Mouse (Mus musculus) heart, embryonic 11.5 days (tissue): Measurements from ENCODE around the gene Prdx2. TPM values are rescaled to one million over a fixed set of nuclear protein-coding genes. Genes with fewer than 3 reads are reported as not detected.

Experiments used
- ATAC-seq: fragments of 200-750 bp; cut with Nextera tagmentation; replicated peaks from 2 replicates; pipeline ENCODE4 v1.8.0; 2017; ENCODE audit warnings: moderate library complexity; ENCODE audit not compliant: insufficient number of reproducible peaks, low FRiP score, low TSS enrichment
- H3K27ac ChIP-seq: fragments of 300-500 bp; sonication (generic); 2 replicates; pipeline ENCODE4 v1.5.1; 2014; ENCODE audit warnings: mild to moderate bottlenecking, low read depth, low read length
- H3K27me3 ChIP-seq: fragments of 300-500 bp; sonication (generic); 2 replicates; pipeline ENCODE4 v1.6.1; 2014; ENCODE audit warnings: mild to moderate bottlenecking, low read length, mixed read lengths; ENCODE audit not compliant: control insufficient read depth, insufficient read depth
- H3K36me3 ChIP-seq: fragments of 300-500 bp; sonication (generic); 2 replicates; pipeline ENCODE4 v1.6.1; 2014; ENCODE audit warnings: mild to moderate bottlenecking, low read length, moderate library complexity, mixed read lengths; ENCODE audit not compliant: control insufficient read depth, insufficient read depth
- H3K4me1 ChIP-seq: fragments of 300-500 bp; sonication (generic); 2 replicates; pipeline ENCODE4 v1.6.1; 2014; ENCODE audit warnings: low read length; ENCODE audit not compliant: control insufficient read depth, insufficient read depth
- H3K4me2 ChIP-seq: fragments of 300-500 bp; sonication (generic); 2 replicates; pipeline ENCODE4 v1.6.1; 2014; ENCODE audit warnings: mild to moderate bottlenecking, moderate library complexity
- H3K4me3 ChIP-seq: fragments of 300-500 bp; sonication (generic); 2 replicates; pipeline ENCODE4 v1.5.1; 2014; ENCODE audit warnings: low read depth, low read length
- H3K9ac ChIP-seq: fragments of 300-500 bp; sonication (generic); 2 replicates; pipeline ENCODE4 v1.6.1; 2014; ENCODE audit warnings: mild to moderate bottlenecking, low read depth, low read length, moderate library complexity
- H3K9me3 ChIP-seq: fragments of 300-500 bp; sonication (generic); replicated peaks from 2 replicates; pipeline ENCODE4 v1.6.1; 2016; ENCODE audit warnings: low read length; ENCODE audit not compliant: control insufficient read depth
- WGBS: fragments of 180-500 bp; shearing (Covaris S2); extraction: QIAGEN DNeasy Blood & Tissue Kit; methylation state at CpG from one replicate; pipeline ENCODE4 v1.1.7; 2014; ENCODE audit not compliant: insufficient replicate concordance; 5-methylcytosine and 5-hydroxymethylcytosine counted together
- polyA plus RNA-seq: library from polyadenylated mRNA; unstranded; fragments of >200 nt; fragmentation: Nextera tagmentation; extraction: Ambion mirVana; gene quantifications from 2 replicates; pipeline ENCODE4 v1.2.1, GENCODE M21; 2014

Gene Prdx2
- 862 and 992 TPM in 2 replicates for polyA plus RNA-seq

DNA sequence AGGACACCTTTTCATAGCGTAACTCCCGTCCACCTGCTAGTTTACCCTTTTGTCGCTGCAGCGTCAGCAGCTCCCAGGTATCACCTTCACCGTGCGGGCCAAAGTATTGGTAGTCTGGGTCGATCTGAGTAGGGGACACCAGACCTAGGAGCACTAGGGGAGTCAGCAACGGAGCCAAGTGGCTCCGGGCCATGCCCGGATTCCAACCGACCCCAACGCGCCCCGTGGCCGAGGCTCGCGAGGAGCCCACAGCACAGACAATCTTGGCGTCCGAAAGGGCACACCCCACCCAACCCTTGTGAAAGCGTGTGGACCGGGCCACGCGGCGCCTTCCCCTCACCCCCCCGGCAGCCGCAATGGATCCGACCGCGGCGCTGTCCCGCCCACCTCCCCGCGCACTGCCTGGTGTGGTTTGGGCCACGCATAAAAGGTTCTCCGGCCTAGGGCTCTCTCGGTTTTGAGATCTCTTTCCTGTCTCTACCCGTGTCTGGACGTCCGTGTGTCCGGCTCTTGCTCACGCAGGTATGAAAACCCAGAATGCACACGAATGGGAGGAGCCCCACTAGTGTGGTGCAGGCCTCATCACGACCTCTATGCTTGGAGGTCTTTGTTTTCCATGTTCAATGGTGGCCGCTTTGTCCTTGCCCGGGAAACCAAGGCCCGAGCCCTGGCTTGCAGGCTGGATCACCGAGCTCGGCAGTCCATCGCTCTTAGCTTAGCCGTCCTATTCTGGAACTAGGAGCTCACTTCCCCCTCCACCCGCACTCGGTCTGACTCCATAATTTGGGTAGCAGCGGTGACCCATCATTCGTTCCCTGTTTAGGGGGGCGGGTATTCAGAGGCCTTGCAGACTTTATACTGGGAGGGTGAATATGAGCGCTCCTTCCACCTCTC lies at the start of gene Prdx2, which contains the start of the genes Gm49661 and Rnaseh2a:
Prdx2 (plus strand) TSS at position 347 of the 894 bp plus-strand sequence.
Gm49661 (minus strand) TSS at position 193 of the 894 bp plus-strand sequence.
Rnaseh2a (minus strand) TSS at position 527 of the 894 bp plus-strand sequence.
- peak; percentile 64 for ATAC-seq
- WGBS, result under 1% methylated on average over 56 of the region's 56 CpGs
- peaks cover 12% of the 10 kb centered on the region for H3K36me3 ChIP-seq
- H3K27me3 ChIP-seq, result no peaks in the 10 kb centered on the region
- H3K9me3 ChIP-seq, result no peaks in the 10 kb centered on the region
- peak within 1 kb of the TSS; percentile 92 for H3K4me2 ChIP-seq
- peak within 1 kb of the TSS; percentile 97 for H3K9ac ChIP-seq
- H3K27ac ChIP-seq, result peak within 1 kb of the TSS; percentile 77
- H3K4me3 ChIP-seq, result peak within 1 kb of the TSS; percentile 64
- peaks cover 29% of the 10 kb centered on the region for H3K4me1 ChIP-seq

DNA sequence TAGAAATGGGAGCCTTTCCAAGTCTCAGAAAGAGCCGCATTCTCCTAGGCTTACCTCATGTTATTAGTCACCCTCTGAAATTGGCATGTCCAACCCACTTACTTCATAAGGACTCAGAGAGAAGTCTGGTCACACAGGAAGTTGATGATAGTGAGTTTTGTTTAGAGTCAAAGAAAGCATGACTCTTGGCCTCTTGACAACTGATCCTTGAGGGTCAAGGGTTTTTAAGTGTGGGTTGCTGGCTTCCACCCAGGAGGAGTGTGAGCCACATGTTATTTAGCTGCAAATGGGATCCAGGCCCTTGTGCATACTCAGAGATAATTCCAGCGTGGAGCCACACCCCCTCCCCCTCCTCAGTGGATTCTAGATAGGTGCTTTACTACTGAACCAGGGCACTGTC lies 47.8 kb upstream of the Prdx2 start:
- Histone ChIP-seq H3K27ac (no peak overlapping the region), H3K9ac (no peak overlapping the region), H3K27me3 (peaks cover 47% of the 10 kb centered on the region), H3K9me3 (no peaks in the 10 kb centered on the region), H3K4me3 (no peak overlapping the region), H3K4me1 (no peaks in the 10 kb centered on the region), H3K36me3 (no peaks in the 10 kb centered on the region), H3K4me2 (no peak overlapping the region)
- ATAC-seq, result no peak
- WGBS, result 58% methylated on average over 2 of the region's 2 CpGs

DNA sequence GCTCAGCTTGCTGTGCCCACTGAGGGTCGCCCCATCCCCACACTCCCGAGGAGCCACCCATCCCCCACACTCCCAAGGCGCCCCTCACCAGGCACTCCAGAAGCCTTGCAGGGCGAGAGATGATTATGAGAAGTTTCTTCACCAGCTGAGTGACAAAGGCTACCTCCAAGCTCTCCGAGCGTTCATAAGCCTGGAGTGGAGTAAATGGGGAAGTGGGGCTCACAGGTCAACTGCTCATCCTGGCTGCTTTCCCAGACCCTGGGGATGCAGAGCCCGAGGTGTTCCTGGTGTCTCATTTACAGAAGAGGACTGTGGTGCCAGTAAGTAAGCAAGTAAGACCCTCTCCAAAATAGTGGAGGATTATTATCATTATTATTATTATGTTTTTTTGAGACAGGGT lies 43.8 kb upstream of the Prdx2 start:
- H3K4me1 ChIP-seq, result peaks cover 4% of the 10 kb centered on the region; the same call in 1 of the 2 replicates
- H3K27ac ChIP-seq, result no peak overlapping the region
- no peaks in the 10 kb centered on the region for H3K36me3 ChIP-seq
- H3K4me3 ChIP-seq, result no peak overlapping the region
- no peak overlapping the region for H3K9ac ChIP-seq
- no peak overlapping the region for H3K4me2 ChIP-seq
- WGBS, result 70% methylated on average over 7 of the region's 7 CpGs
- ATAC-seq, result no peak
- H3K27me3 ChIP-seq, result peaks cover 45% of the 10 kb centered on the region
- H3K9me3 ChIP-seq, result no peaks in the 10 kb centered on the region

DNA sequence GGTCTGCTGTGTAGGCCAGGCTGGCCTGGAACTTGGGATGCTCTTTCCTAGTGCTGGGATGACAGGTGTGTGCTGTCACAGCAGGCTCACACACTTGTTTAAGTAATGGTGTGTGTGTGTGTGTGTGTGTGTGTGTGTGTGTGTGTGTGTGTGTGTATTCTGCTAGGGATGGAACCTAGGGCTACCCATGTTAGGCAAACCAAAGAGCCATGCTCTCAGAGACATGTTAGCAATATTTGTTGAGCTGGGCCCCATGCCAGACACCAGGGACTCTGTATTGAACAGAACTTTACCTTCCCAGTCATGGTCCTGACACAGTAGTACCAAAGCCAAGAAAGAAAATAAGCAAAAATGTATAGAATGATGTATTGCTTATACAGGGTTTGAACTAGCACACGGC lies 41.9 kb upstream of the Prdx2 start:
- Histone ChIP-seq H3K27me3 (peaks cover 54% of the 10 kb centered on the region), H3K27ac (no peak overlapping the region), H3K9me3 (no peaks in the 10 kb centered on the region), H3K4me2 (no peak overlapping the region), H3K4me3 (no peak overlapping the region), H3K36me3 (no peaks in the 10 kb centered on the region), H3K4me1 (peaks cover 4% of the 10 kb centered on the region; the same call in 1 of the 2 replicates), H3K9ac (no peak overlapping the region)
- WGBS, result 62% methylated on average over 1 of the region's 1 CpGs
- no peak for ATAC-seq

DNA sequence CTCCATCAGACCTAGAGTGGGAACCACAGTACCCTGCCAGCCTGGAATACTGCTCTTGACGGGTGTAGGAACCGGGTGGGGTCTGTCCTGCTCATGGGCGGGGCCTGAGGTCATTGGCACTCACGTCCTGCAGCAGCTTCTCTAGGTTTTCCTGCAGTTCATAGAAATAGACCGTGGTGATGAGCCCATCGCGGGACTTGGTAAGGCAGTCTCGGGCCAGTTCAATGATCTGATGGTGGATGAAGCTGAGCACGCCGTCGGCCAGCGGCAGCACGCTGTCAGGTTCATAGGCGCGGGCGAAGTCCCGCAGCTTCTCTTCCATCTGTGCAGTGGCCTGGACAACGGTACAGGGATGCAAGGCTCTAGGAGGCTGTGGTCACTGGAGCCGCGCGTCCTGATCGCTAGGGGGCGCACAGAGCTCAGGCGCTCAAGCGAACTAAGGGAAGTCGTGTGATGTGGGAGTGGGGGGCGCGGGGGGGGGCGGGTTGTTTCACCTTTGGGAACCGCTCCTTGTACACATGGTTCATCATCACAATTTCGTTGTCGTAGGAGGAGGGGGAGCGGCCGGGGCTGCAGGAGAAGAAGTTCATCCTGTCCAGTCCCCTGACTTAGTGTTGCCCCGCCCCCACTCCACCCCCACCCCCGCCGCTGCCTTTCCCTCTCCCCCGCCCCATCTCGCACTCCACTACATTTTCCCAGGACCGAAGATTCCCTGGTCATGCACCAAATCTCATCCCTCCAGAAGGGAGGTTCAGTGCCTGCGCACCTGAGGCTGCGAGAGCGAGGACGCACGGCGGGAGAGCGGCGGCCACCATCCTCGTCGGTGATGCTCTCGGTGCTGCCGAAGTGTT lies 40.7 kb upstream of the Prdx2 start:
- H3K36me3 ChIP-seq, result no peaks in the 10 kb centered on the region
- peak overlapping the region; percentile 63 for H3K4me2 ChIP-seq
- WGBS, result 5% methylated on average over 52 of the region's 52 CpGs
- peaks cover 4% of the 10 kb centered on the region; the same call in 1 of the 2 replicates for H3K4me1 ChIP-seq
- no peak for ATAC-seq
- no peak overlapping the region for H3K27ac ChIP-seq
- H3K4me3 ChIP-seq, result peak overlapping the region; percentile 35
- H3K9ac ChIP-seq, result no peak overlapping the region
- peaks cover 55% of the 10 kb centered on the region for H3K27me3 ChIP-seq
- no peaks in the 10 kb centered on the region for H3K9me3 ChIP-seq

DNA sequence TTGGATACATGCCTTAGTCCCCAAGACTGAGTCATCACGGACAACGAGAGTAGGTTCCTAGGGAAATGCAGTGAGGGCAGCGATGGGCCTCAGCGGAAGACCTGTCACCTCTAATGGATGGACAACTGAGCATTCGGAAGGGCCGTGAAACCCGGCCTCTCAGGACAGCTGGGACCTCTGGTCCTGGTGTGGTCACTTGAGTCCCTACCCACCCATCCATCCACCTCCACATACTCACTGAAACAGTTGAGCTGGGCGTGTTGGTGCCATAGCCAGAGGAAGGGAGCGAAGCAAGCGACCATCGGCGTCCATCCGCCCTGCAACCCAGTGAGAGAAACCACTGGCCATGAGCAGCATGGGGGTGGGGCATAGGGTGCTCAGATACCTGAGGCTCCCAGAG lies 38.8 kb upstream of the Prdx2 start:
- H3K27me3 ChIP-seq, result peaks cover 64% of the 10 kb centered on the region
- H3K4me3 ChIP-seq, result no peak overlapping the region
- H3K4me2 ChIP-seq, result no peak overlapping the region
- ATAC-seq, result no peak
- H3K36me3 ChIP-seq, result no peaks in the 10 kb centered on the region
- H3K9me3 ChIP-seq, result no peaks in the 10 kb centered on the region
- H3K27ac ChIP-seq, result no peak overlapping the region
- H3K4me1 ChIP-seq, result peaks cover 12% of the 10 kb centered on the region
- no peak overlapping the region for H3K9ac ChIP-seq
- 76% methylated on average over 13 of the region's 13 CpGs for WGBS

DNA sequence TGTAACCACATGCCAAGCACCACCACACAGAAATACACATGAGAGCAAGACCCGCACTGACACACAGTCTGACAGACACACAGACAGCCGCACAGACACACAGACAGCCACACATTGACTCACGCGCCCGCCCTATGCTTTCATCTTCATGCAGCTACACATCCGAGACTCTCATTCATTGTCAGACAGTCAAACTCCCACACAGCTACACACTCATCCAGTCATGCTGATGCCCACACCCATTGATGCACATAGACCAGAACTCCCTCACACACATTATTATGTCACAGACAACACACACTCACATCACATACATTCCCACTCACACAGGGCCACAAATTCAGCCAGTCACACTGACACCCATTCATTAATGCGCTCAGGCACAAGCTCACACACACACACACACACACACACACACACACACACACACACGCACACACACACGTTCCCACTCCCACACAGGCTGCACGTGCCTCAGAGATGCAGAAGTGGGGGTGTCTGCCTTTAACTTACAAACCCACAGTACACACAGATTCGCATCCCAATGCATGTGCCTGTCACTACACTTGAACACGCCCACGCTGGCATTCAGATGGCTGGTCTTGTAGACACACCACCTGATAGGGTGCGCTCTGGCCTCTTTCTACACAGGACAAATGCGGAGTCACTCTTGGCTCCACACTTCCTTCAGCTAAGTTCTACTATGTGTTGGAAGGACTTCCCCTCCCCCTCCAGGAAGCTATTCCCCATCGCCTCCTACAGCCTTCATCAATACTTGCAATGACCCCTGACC lies 35.4 kb upstream of the Prdx2 start:
- ATAC-seq, result no peak
- H3K4me2 ChIP-seq, result no peak overlapping the region
- no peak overlapping the region for H3K27ac ChIP-seq
- 76% methylated on average over 16 of the region's 16 CpGs for WGBS
- H3K9ac ChIP-seq, result no peak overlapping the region
- peaks cover 85% of the 10 kb centered on the region for H3K27me3 ChIP-seq
- no peaks in the 10 kb centered on the region for H3K9me3 ChIP-seq
- H3K4me1 ChIP-seq, result peaks cover 21% of the 10 kb centered on the region
- H3K36me3 ChIP-seq, result no peaks in the 10 kb centered on the region
- H3K4me3 ChIP-seq, result no peak overlapping the region

DNA sequence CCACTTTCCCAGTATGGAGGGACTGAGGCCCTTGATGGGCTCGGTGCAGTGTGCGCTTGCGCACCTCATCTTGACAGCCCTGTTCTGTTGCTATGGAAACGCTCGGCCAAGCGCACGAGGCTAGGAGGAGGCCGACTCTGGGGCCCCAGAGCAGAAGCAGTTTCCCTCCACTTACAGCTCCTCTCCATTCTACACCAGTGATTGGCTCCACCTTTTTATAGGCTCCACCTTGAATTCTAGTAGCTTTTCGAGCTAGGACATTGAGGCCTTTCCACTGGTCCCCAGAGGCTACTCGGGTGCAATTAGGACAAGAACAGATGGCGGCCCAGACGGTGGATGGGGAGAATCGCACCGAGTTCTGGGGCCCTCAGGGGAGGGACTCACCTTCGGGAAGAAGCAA lies 34.5 kb upstream of the Prdx2 start:
- Histone ChIP-seq H3K4me2 (no peak overlapping the region), H3K36me3 (no peaks in the 10 kb centered on the region), H3K9ac (no peak overlapping the region), H3K4me1 (peaks cover 18% of the 10 kb centered on the region), H3K27ac (no peak overlapping the region), H3K4me3 (no peak overlapping the region), H3K27me3 (peaks cover 77% of the 10 kb centered on the region), H3K9me3 (no peaks in the 10 kb centered on the region)
- WGBS, result 4% methylated on average over 15 of the region's 15 CpGs
- ATAC-seq, result no peak
